Comparison of ENCODE assay signal across 16 mouse cellular contexts in the genomic region with DNA sequence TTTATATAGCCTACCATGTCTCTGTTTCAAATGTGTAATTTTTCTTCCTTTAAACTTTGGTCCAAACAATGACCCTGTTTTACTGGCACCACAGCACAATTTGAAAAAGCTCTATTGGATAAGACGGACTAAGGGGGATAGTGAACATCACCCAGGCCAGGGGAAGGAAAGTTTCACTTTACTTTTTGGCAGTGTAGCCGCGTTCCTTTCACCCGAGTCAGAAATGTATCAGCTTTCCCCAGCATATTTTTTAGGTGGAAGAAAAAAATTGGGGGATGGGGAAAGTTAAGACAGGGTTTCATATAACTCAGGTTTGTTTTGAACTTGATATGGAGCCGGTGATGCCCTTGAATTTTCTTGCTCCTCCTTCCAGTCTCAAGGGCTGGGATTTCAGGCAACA. TPM values are rescaled to one million over a fixed set of nuclear protein-coding genes. Genes with fewer than 3 reads are reported as not detected.
DNase-seq lines count a peak whose midpoint lies in the region; ATAC-seq and TF ChIP-seq lines count a peak whose summit lies in the region.
"Had no signal": no experiment of that assay in that cellular context is flagged by ENCODE, and none has a peak within 500 bp of the region (broad histone marks: within the 10 kb centered on the region; RNA-seq: fewer than 3 reads in every experiment).

No protein-coding gene starts in this region.

- H3K4me1 ChIP-seq in limb, embryonic 14.5 days (ENCODE audit: control insufficient read depth, insufficient read depth, low read length): peaks cover 7% of the 10 kb centered on the region; the same call in 1 of the 2 replicates
- H3K4me1 ChIP-seq in limb, embryonic 10.5 days: peaks cover 13% of the 10 kb centered on the region
- H3K4me1 ChIP-seq in MEL (ENCODE audit: control insufficient read depth in 1 of 2, insufficient read depth in 2 of 2, low read length in 2 of 2): peaks cover 2 to 8% of the 10 kb centered on the region in 2 experiments; a peak in 3 of 4 replicates

- no peak overlapping the region for H3K27ac ChIP-seq in limb, embryonic 14.5 days (replicated peaks; ENCODE audit: low read depth, low read length)
- no peak overlapping the region for H3K27ac ChIP-seq in limb, embryonic 10.5 days
- peak overlapping the region; percentile 67 for H3K27ac ChIP-seq in MEL (ENCODE audit: control insufficient read depth, low read depth, low read length)
- H3K27ac ChIP-seq: forebrain, embryonic 10.5 days; kidney, embryonic 15.5 days; liver, embryonic 13.5 days; macrophage; midbrain, embryonic 13.5 days had no signal

- TF ChIP-seq EP300 in MEL (IDR thresholded peaks at IDR 0.05; ENCODE audit: low read depth in 1 of 2, low read length in 2 of 2): no peak

- H3K4me3 ChIP-seq in limb, embryonic 14.5 days (replicated peaks; ENCODE audit: low read length): no peak overlapping the region
- no peak overlapping the region for H3K4me3 ChIP-seq in limb, embryonic 10.5 days
- peak overlapping the region; percentile 50 to 62 for H3K4me3 ChIP-seq in MEL (ENCODE audit: control insufficient read depth in 1 of 2, insufficient read depth in 1 of 2, low read depth in 2 of 2, low read length in 2 of 2)

- peaks cover 8% of the 10 kb centered on the region for H3K79me2 ChIP-seq in MEL (ENCODE audit: control insufficient read depth, insufficient read depth, low read length, poor library complexity)

- peaks cover 17% of the 10 kb centered on the region for H3K36me3 ChIP-seq in limb, embryonic 14.5 days (ENCODE audit: control insufficient read depth, insufficient read depth, low read length)
- H3K36me3 ChIP-seq in limb, embryonic 10.5 days: peaks cover 18% of the 10 kb centered on the region
- peaks cover 0 to 7% of the 10 kb centered on the region in 2 experiments; a peak in 2 of 4 replicates for H3K36me3 ChIP-seq in MEL (ENCODE audit: control insufficient read depth in 1 of 2, insufficient read depth in 2 of 2, low read length in 2 of 2)

- no peak for TF ChIP-seq CTCF in MEL (IDR thresholded peaks at IDR 0.05 in 2 of 3, conservative IDR thresholded peaks at IDR 0.05 in 1 of 3; ENCODE audit: control insufficient read depth in 1 of 3, insufficient read depth in 1 of 3, low read depth in 2 of 3, low read length in 3 of 3, poor library complexity in 1 of 3, severe bottlenecking in 1 of 3)

- H3K9me3 ChIP-seq in limb, embryonic 14.5 days (ENCODE audit: control insufficient read depth, low read length): no peaks in the 10 kb centered on the region
- H3K9me3 ChIP-seq in limb, embryonic 10.5 days (replicated peaks): no peaks in the 10 kb centered on the region
- no peaks in the 10 kb centered on the region for H3K9me3 ChIP-seq in MEL (replicated peaks; ENCODE audit: insufficient read depth, low read length)
- H3K9me3 ChIP-seq: forebrain, embryonic 10.5 days; kidney, embryonic 15.5 days; liver, embryonic 13.5 days; midbrain, embryonic 13.5 days had no signal

- no peak overlapping the region for H3K4me2 ChIP-seq in limb, embryonic 14.5 days (replicated peaks; ENCODE audit: low read depth, low read length, severe bottlenecking)

- TF ChIP-seq RAD21 in MEL (IDR thresholded peaks at IDR 0.05; ENCODE audit: low read depth, low read length): no peak

- WGBS in limb, embryonic 14.5 days: 65% methylated on average over 5 of the region's 5 CpGs
- 92% methylated on average over 5 of the region's 5 CpGs for WGBS in limb, embryonic 10.5 days

- no peaks in the 10 kb centered on the region for H3K27me3 ChIP-seq in limb, embryonic 14.5 days (ENCODE audit: control insufficient read depth, insufficient read depth, low read length)
- no peaks in the 10 kb centered on the region for H3K27me3 ChIP-seq in limb, embryonic 10.5 days (ENCODE audit: low read depth, poor library complexity, severe bottlenecking)
- H3K27me3 ChIP-seq in MEL (ENCODE audit: control insufficient read depth in 1 of 2, insufficient read depth in 2 of 2, low read length in 2 of 2): no peaks in the 10 kb centered on the region
- H3K27me3 ChIP-seq: kidney, embryonic 15.5 days; liver, embryonic 13.5 days; midbrain, embryonic 13.5 days had no signal

- peak; percentile 54; the same call in 1 of the 2 replicates for ATAC-seq in limb, embryonic 14.5 days (ENCODE audit: low FRiP score, low read depth)

- TF ChIP-seq POLR2A in limb, embryonic 14.5 days (IDR thresholded peaks at IDR 0.05; ENCODE audit: borderline replicate concordance, extremely low read depth, insufficient read depth, insufficient read length): no peak
- TF ChIP-seq POLR2A in MEL (IDR thresholded peaks at IDR 0.05; ENCODE audit: control insufficient read depth in 1 of 2, insufficient read depth in 1 of 2, low read depth in 1 of 2, low read length in 2 of 2, poor library complexity in 1 of 2): no peak

- peak; percentile 52 for DNase-seq in limb, embryonic 14.5 days (ENCODE audit: low spot score)
- no peak for DNase-seq in limb, embryonic 10.5 days (ENCODE audit: low spot score)
- peak; percentile 69 for DNase-seq in MEL (ENCODE audit: low read depth, low spot score)
- DNase-seq in fibroblast of lung, adult 2 months (ENCODE audit: low read depth): peak; percentile 68
- DNase-seq in induced T-regulatory cell, adult 2 months (ENCODE audit: low read depth): peak; percentile 10
- DNase-seq in urinary bladder, postnatal 25 days (ENCODE audit: low spot score): no peak
- no peak for DNase-seq in frontal cortex, postnatal 10 days (ENCODE audit: low spot score in 2 of 2)
- no peak for DNase-seq in spleen, postnatal 4 days (ENCODE audit: low spot score in 2 of 2)
- DNase-seq: layer of hippocampus, adult 9-11 months; liver, embryonic 13.5 days; right cerebral cortex, postnatal 14 days; thymus, postnatal 36 days had no signal

- H3K9ac ChIP-seq in limb, embryonic 14.5 days (ENCODE audit: low read depth, low read length, severe bottlenecking): no peak overlapping the region
- peak overlapping the region; percentile 65 for H3K9ac ChIP-seq in MEL (ENCODE audit: control insufficient read depth, low read depth, low read length, poor library complexity, severe bottlenecking)
- H3K9ac ChIP-seq: kidney, embryonic 15.5 days; midbrain, embryonic 13.5 days had no signal

TF ChIP-seq in MEL, 35 proteins besides CTCF, POLR2A, EP300 and RAD21:
- TF ChIP-seq SMC3 (IDR thresholded peaks at IDR 0.05; ENCODE audit: low read depth, low read length): no peak
- TF ChIP-seq ZNF384 (IDR thresholded peaks at IDR 0.05; ENCODE audit: low read depth, low read length): 0 out of 2 replicates have a peak, but pooled peaks have one; percentile 38

RNA-seq across cellular contexts. Expression of a gene that starts 1.0 kb away (rescaled TPM):
- 10.6 and 12.1 TPM in 2 replicates for polyA plus RNA-seq in limb, embryonic 14.5 days (2012; rRNA removed)
- 8.9 and 9.5 TPM in 2 replicates for polyA plus RNA-seq in limb, embryonic 14.5 days (2014; fragmentation: Nextera tagmentation; extraction: Ambion mirVana)
- polyA plus RNA-seq in limb, embryonic 10.5 days (2016; fragmentation: Nextera tagmentation; extraction: Ambion mirVana): 12.5 and 13.9 TPM in 2 replicates
- 9.4 and 10.5 TPM in 2 replicates for total RNA-seq in MEL (2012; rRNA removed)
- 1 to 10 TPM in 1 of 2 experiments, not detected in 1; 9.4 TPM for polyA plus RNA-seq in MEL (2012; ENCODE audit: insufficient read depth in 1 of 2, insufficient read length in 2 of 2, low read depth in 1 of 2, low replicate concordance in 2 of 2, missing spikeins in 1 of 2)

Comparison
In these comparisons a context has a peak if more than half of its experiments do, and no peak if none do; other contexts are left out.
1. DNase-seq: peak in limb, embryonic 14.5 days (single experiment), MEL (single experiment), fibroblast of lung, adult 2 months (single experiment) and induced T-regulatory cell, adult 2 months (single experiment); none in limb, embryonic 10.5 days (single experiment), urinary bladder, postnatal 25 days (single experiment), frontal cortex, postnatal 10 days (0 of 2) and spleen, postnatal 4 days (0 of 2).
2. H3K4me3 ChIP-seq: peak in MEL (2 of 2); none in limb, embryonic 14.5 days (single experiment) and limb, embryonic 10.5 days (single experiment).